8 mouse cellular contexts compared by ENCODE assay signal in genomic region chr9:94378835-94379234, GRCm38 (mm10).
A peak's percentile ranks its signal among the peaks of the same experiment; 100 is the strongest.
DNase-seq lines count a peak whose midpoint lies in the region; ATAC-seq lines count a peak whose summit lies in the region.

No protein-coding gene starts in this region.

- ATAC-seq in heart, embryonic 11.5 days (replicated peaks; ENCODE audit: insufficient number of reproducible peaks, low FRiP score, low TSS enrichment): 0 out of 2 replicates have a peak, but pooled peaks have one; percentile 35
- ATAC-seq in hindbrain, embryonic 13.5 days (ENCODE audit: low FRiP score): peak; percentile 58; the same call in 1 of the 2 replicates
- ATAC-seq in midbrain, embryonic 12.5 days (ENCODE audit: low FRiP score, low read depth): peak; percentile 55

- no peaks in the 10 kb centered on the region for H3K4me1 ChIP-seq in heart, embryonic 11.5 days (ENCODE audit: control insufficient read depth, insufficient read depth, low read length)
- H3K4me1 ChIP-seq in hindbrain, embryonic 13.5 days (replicated peaks): peaks cover 17% of the 10 kb centered on the region
- H3K4me1 ChIP-seq in midbrain, embryonic 12.5 days: peaks cover 11% of the 10 kb centered on the region; the same call in 1 of the 2 replicates

- H3K9ac ChIP-seq in heart, embryonic 11.5 days (ENCODE audit: low read depth, low read length): no peak overlapping the region
- no peak overlapping the region for H3K9ac ChIP-seq in hindbrain, embryonic 13.5 days
- no peak overlapping the region for H3K9ac ChIP-seq in midbrain, embryonic 12.5 days (replicated peaks)

- no peaks in the 10 kb centered on the region for H3K9me3 ChIP-seq in heart, embryonic 11.5 days (replicated peaks; ENCODE audit: control insufficient read depth, low read length)
- H3K9me3 ChIP-seq in hindbrain, embryonic 13.5 days: no peaks in the 10 kb centered on the region
- no peaks in the 10 kb centered on the region for H3K9me3 ChIP-seq in midbrain, embryonic 12.5 days

- no peak overlapping the region for H3K4me2 ChIP-seq in heart, embryonic 11.5 days
- H3K4me2 ChIP-seq in hindbrain, embryonic 13.5 days: no peak overlapping the region
- H3K4me2 ChIP-seq in midbrain, embryonic 12.5 days (replicated peaks): no peak overlapping the region

- no peaks in the 10 kb centered on the region for H3K36me3 ChIP-seq in heart, embryonic 11.5 days (ENCODE audit: control insufficient read depth, insufficient read depth, low read length)
- no peaks in the 10 kb centered on the region for H3K36me3 ChIP-seq in hindbrain, embryonic 13.5 days
- H3K36me3 ChIP-seq in midbrain, embryonic 12.5 days: no peaks in the 10 kb centered on the region

- no peak for DNase-seq in heart, adult 9 months (ENCODE audit: low spot score in 2 of 2)
- DNase-seq in cerebellum, postnatal 10 days: peak; percentile 70
- no peak for DNase-seq in c-Kit-positive CD71-positive TER-119-positive erythroid progenitor cells, embryonic 14.5 days (ENCODE audit: low spot score)
- no peak for DNase-seq in right cerebral cortex, postnatal 14 days
- no peak for DNase-seq in right cerebral cortex, postnatal 36 days (ENCODE audit: low spot score in 2 of 2)

- WGBS in heart, embryonic 11.5 days (ENCODE audit: insufficient replicate concordance): 26% methylated on average over 5 of the region's 5 CpGs
- 36% methylated on average over 5 of the region's 5 CpGs for WGBS in hindbrain, embryonic 13.5 days
- WGBS in midbrain, embryonic 12.5 days: 27% methylated on average over 5 of the region's 5 CpGs

- no peak overlapping the region for H3K4me3 ChIP-seq in heart, embryonic 11.5 days (ENCODE audit: low read depth, low read length)
- H3K4me3 ChIP-seq in hindbrain, embryonic 13.5 days: no peak overlapping the region
- no peak overlapping the region for H3K4me3 ChIP-seq in midbrain, embryonic 12.5 days

- H3K27me3 ChIP-seq in heart, embryonic 11.5 days (ENCODE audit: control insufficient read depth, insufficient read depth, low read length): no peaks in the 10 kb centered on the region
- H3K27me3 ChIP-seq in hindbrain, embryonic 13.5 days: no peaks in the 10 kb centered on the region
- no peaks in the 10 kb centered on the region for H3K27me3 ChIP-seq in midbrain, embryonic 12.5 days

- no peak overlapping the region for H3K27ac ChIP-seq in heart, embryonic 11.5 days (ENCODE audit: low read depth, low read length)
- H3K27ac ChIP-seq in hindbrain, embryonic 13.5 days: peak overlapping the region; percentile 24; the same call in 1 of the 2 replicates
- H3K27ac ChIP-seq in midbrain, embryonic 12.5 days (replicated peaks): peak overlapping the region; percentile 39; the same call in 1 of the 2 replicates

Comparison
In these comparisons a context has a peak if more than half of its experiments do, and no peak if none do; other contexts are left out.
1. DNase-seq: peak in cerebellum, postnatal 10 days (2 of 2); none in heart, adult 9 months (0 of 2), c-Kit-positive CD71-positive TER-119-positive erythroid progenitor cells, embryonic 14.5 days (single experiment), right cerebral cortex, postnatal 14 days (single experiment) and right cerebral cortex, postnatal 36 days (0 of 2).
2. Peak in every context shown above with its lines, with median percentiles within 50 percentile points of each other: ATAC-seq.